Mouse (Mus musculus): ENCODE results near the gene Krtcap2. TPM values are rescaled to one million over a fixed set of nuclear protein-coding genes. Genes with fewer than 3 reads are reported as not detected.

The Krtcap2 gene
- polyA plus RNA-seq, 1 experiment from 2014 or later, result 294 TPM

DNA sequence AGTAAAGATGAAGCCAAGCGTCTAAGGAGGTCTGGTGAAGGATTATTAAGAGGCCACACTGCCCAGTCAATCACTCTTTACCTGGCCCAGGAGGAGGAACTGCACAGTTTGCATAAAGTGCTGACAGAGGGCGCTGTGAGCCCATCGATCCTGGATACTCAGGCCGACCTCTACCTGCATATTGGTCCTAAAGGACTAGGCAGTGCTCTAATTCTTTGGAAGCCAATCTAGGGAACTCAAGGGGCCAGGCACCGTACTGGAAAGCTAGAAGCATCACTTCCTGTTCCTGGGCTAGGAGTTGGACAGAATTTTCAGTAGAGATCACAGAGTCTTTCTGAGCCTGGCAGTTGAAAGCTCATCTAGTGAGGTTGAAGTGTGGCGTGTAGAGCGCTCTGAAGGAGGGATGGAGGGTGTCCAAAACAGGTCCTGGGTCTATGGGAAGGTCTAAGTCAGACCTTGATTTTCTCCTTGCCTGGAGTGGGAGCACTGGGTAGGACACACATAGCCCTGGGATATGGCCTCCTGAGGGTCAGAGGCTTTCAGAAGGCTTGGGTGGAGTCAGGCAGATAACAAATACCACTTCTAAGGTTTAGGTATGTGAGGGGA, 4.8 kb downstream of the Krtcap2 start:
- H3K27ac ChIP-seq (replicated peaks), result 0 out of 2 replicates have a peak overlapping the region, but pooled peaks have one; percentile 7
- no peaks in the 10 kb centered on the region for H3K27me3 ChIP-seq
- H3K4me1 ChIP-seq, result peaks cover 34% of the 10 kb centered on the region
- H3K4me3 ChIP-seq (replicated peaks), result no peak overlapping the region
- no peak overlapping the region for H3K9ac ChIP-seq
- H3K36me3 ChIP-seq, result peaks cover 7% of the 10 kb centered on the region
- H3K9me3 ChIP-seq (replicated peaks), result no peaks in the 10 kb centered on the region
- H3K4me2 ChIP-seq (replicated peaks), result no peak overlapping the region
- no peak for ATAC-seq (ENCODE audit: insufficient number of reproducible peaks, low FRiP score, low TSS enrichment, low read depth)
- 13% methylated on average over 7 of the region's 7 CpGs for WGBS

DNA sequence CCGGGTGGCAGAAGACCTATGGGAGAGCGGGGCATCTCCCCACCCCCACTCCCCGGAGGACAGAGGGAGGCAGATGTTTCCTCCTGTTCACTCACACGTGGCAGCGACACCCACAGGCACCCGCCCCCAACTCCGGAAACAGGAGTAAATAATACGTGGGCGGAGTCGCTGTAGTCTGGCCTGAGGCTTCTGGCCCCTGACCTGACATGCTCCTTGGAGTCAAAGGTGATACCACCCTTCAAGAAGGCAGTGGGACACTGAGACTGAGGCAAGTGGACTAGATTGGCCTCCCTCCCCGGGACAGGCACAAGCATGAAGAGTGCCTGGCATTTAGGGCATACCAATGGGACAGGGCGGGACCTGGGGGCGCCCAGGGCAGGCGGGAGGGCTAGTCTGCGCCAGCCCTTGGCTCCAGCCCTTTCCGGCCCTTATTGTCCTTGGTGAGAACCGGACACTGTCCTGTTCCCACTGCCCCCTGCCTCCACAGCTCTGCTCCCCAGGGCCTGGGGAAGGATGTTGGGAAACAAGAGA, 5.7 kb downstream of the Krtcap2 start:
- Histone ChIP-seq H3K27me3 (no peaks in the 10 kb centered on the region), H3K9me3 (replicated peaks) (no peaks in the 10 kb centered on the region), H3K9ac (no peak overlapping the region), H3K36me3 (peaks cover 7% of the 10 kb centered on the region), H3K4me1 (peaks cover 28% of the 10 kb centered on the region), H3K4me2 (replicated peaks) (peak overlapping the region; percentile 33), H3K4me3 (replicated peaks) (no peak overlapping the region), H3K27ac (replicated peaks) (no peak overlapping the region)
- WGBS, result 3% methylated on average over 17 of the region's 17 CpGs
- ATAC-seq (ENCODE audit: insufficient number of reproducible peaks, low FRiP score, low TSS enrichment, low read depth), result no peak

DNA sequence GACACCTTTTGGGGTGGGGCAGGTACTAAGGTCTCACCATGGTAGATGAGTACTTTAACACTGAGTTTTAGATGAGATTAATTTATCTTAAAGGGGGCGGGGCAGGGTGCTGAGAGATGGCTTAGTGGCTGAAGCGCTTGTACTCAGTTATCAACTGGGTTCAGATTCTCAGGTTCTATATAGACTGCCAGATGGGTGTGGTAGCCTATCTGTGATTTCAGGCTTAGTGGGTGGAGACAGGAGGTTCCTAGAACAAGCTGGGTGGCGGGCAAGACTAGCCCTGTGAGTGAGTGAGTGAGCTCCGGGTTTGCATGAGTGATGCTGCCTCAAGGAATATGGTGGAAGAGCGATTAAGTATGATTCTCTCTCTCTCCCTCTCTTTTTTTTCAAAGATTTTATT, 9.2 kb downstream of the Krtcap2 start:
- H3K4me1 ChIP-seq, result peaks cover 25% of the 10 kb centered on the region
- no peak overlapping the region for H3K9ac ChIP-seq
- no peak overlapping the region for H3K4me3 ChIP-seq (replicated peaks)
- no peak overlapping the region for H3K27ac ChIP-seq (replicated peaks)
- 80% methylated on average over 5 of the region's 5 CpGs for WGBS
- H3K27me3 ChIP-seq, result no peaks in the 10 kb centered on the region
- ATAC-seq (ENCODE audit: insufficient number of reproducible peaks, low FRiP score, low TSS enrichment, low read depth), result no peak
- H3K36me3 ChIP-seq, result no peaks in the 10 kb centered on the region
- no peaks in the 10 kb centered on the region for H3K9me3 ChIP-seq (replicated peaks)
- no peak overlapping the region for H3K4me2 ChIP-seq (replicated peaks)

DNA sequence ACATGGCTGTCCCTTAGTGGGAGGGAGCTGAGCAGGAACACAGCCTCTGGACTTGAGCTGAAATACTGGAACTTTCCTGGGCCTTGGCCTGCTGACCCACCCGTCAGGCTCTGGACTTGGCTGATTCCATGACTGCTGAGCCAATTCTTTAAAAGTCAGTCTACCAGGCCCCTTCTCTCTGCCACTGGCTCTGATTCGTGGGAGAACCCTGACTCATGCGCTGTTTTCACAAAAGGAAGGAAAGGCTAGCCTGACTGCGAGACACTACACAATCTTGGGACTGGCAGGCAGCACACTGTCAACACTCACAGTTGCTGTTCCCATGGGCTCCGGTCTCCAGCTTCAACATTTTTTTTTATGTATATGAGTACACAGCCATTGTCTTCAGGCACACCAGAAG, 10.4 kb downstream of the Krtcap2 start:
- Histone ChIP-seq H3K9me3 (replicated peaks) (no peaks in the 10 kb centered on the region), H3K9ac (no peak overlapping the region), H3K27me3 (no peaks in the 10 kb centered on the region), H3K4me1 (peaks cover 15% of the 10 kb centered on the region), H3K4me3 (replicated peaks) (no peak overlapping the region), H3K27ac (replicated peaks) (no peak overlapping the region), H3K36me3 (no peaks in the 10 kb centered on the region), H3K4me2 (replicated peaks) (no peak overlapping the region)
- WGBS, result 77% methylated on average over 5 of the region's 5 CpGs
- ATAC-seq (ENCODE audit: insufficient number of reproducible peaks, low FRiP score, low TSS enrichment, low read depth), result no peak

DNA sequence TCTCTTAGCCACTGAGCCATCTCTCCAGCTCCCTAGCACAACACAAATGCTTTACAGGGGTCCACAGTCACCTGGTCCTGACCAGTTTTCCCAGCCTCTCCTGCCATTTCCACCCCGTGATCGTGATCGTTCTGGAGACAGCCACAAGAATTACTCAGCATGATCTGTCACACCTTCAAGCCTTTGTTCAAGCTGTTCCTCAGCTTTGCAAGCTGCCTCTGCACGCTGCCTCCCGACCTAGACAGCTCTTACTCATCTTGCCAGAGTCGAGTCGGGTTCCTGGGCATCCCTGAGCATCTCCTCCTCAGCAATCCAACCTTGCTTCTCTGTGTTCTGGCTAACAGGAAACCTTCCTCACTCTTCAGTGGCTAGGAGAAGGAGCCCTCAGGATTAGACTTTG, 13.3 kb downstream of the Krtcap2 start, which contains the start of gene Dpm3:
Gene Dpm3 (plus strand): TSS at position 283 of the 400 bp plus-strand sequence.
- H3K4me1 ChIP-seq, result peaks cover 10% of the 10 kb centered on the region; the same call in 1 of the 2 replicates
- WGBS, result 55% methylated on average over 7 of the region's 7 CpGs
- H3K27me3 ChIP-seq, result no peaks in the 10 kb centered on the region
- no peak within 1 kb of the TSS for H3K27ac ChIP-seq (replicated peaks)
- no peak within 1 kb of the TSS for H3K9ac ChIP-seq
- no peak within 1 kb of the TSS for H3K4me2 ChIP-seq (replicated peaks)
- ATAC-seq (ENCODE audit: insufficient number of reproducible peaks, low FRiP score, low TSS enrichment, low read depth), result no peak
- no peak within 1 kb of the TSS for H3K4me3 ChIP-seq (replicated peaks)
- H3K9me3 ChIP-seq (replicated peaks), result no peaks in the 10 kb centered on the region
- H3K36me3 ChIP-seq, result no peaks in the 10 kb centered on the region

DNA sequence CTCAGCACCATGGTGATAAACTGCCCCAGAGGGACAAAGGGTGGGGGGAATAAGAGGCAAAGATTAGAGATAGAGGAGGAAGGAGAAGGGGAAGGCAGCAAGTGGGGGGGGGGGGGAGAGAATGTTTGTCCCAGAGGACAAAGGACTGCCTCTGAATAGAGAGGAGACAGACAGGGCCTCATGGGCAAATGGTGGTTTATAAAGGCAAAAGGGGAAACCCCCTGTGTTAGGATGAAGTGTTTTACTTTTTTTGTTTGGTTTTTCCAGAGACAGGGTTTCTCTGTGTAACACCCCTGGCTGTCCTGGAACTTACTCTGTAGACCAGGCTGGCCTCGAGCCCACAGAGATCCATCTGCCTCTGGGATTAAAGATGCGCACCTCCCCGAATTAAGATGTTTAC, 14.4 kb downstream of the Krtcap2 start:
- ATAC-seq (ENCODE audit: insufficient number of reproducible peaks, low FRiP score, low TSS enrichment, low read depth), result no peak
- Histone ChIP-seq H3K9me3 (replicated peaks) (no peaks in the 10 kb centered on the region), H3K4me1 (peaks cover 10% of the 10 kb centered on the region; the same call in 1 of the 2 replicates), H3K27me3 (no peaks in the 10 kb centered on the region), H3K4me2 (replicated peaks) (no peak overlapping the region), H3K9ac (no peak overlapping the region), H3K36me3 (no peaks in the 10 kb centered on the region), H3K27ac (replicated peaks) (no peak overlapping the region), H3K4me3 (replicated peaks) (no peak overlapping the region)
- 78% methylated on average over 3 of the region's 3 CpGs for WGBS

DNA sequence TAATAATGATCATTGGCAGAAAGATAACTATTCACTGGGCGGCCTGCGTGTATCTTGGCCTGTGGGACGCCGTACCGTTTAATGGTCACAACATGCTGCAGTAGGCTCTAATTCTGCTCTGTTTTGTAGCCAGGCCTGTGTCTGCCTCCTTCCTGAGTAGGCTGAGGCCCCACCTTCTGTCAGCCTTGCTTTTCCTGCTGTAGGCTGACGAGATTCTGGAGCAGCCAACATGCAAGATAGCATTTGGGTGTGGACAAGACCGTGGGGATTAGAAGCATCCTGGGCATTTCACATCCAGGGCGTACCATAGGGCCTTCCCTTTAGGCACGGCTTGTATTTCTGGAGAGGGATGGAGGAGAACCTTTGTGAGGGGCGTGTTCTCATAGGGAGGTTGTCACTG, 16.7 kb downstream of the Krtcap2 start:
- Histone ChIP-seq H3K9ac (0 out of 2 replicates have a peak overlapping the region, but pooled peaks have one; percentile 6), H3K9me3 (replicated peaks) (no peaks in the 10 kb centered on the region), H3K36me3 (no peaks in the 10 kb centered on the region), H3K27ac (replicated peaks) (0 out of 2 replicates have a peak overlapping the region, but pooled peaks have one; percentile 34), H3K4me3 (replicated peaks) (no peak overlapping the region), H3K27me3 (no peaks in the 10 kb centered on the region), H3K4me1 (peaks cover 21% of the 10 kb centered on the region), H3K4me2 (replicated peaks) (no peak overlapping the region)
- WGBS, result 65% methylated on average over 10 of the region's 10 CpGs
- no peak for ATAC-seq (ENCODE audit: insufficient number of reproducible peaks, low FRiP score, low TSS enrichment, low read depth)

DNA sequence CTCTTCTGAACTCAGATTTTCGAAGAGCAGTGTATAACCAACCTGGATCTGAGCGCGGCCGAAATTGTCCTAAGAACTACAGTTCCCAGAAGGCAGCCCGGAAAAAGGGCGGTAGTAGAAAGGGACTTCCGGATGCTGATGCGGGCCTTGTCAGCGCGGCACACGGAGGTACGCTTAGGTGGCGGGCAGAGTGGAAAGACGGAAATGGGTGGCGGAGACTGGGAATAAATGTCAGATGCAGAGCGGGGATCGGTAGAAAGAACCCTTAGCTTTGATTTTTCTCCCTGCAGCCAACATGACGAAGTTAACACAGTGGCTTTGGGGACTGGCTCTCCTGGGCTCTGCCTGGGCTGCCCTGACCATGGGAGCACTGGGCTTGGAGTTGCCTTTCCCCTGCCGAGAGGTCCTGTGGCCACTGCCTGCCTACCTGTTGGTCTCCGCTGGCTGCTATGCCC, 20.7 kb downstream of the Krtcap2 start:
- peak; percentile 85 for ATAC-seq (ENCODE audit: insufficient number of reproducible peaks, low FRiP score, low TSS enrichment, low read depth)
- Histone ChIP-seq H3K4me1 (peaks cover 48% of the 10 kb centered on the region), H3K9me3 (replicated peaks) (no peaks in the 10 kb centered on the region), H3K36me3 (0 out of 2 replicates have a peak, but pooled peaks cover 5% of the 10 kb centered on the region), H3K27ac (replicated peaks) (peak overlapping the region; percentile 78), H3K4me2 (replicated peaks) (peak overlapping the region; percentile 75), H3K4me3 (replicated peaks) (peak overlapping the region; percentile 76), H3K9ac (peak overlapping the region; percentile 76), H3K27me3 (no peaks in the 10 kb centered on the region)
- under 1% methylated on average over 20 of the region's 20 CpGs for WGBS

DNA sequence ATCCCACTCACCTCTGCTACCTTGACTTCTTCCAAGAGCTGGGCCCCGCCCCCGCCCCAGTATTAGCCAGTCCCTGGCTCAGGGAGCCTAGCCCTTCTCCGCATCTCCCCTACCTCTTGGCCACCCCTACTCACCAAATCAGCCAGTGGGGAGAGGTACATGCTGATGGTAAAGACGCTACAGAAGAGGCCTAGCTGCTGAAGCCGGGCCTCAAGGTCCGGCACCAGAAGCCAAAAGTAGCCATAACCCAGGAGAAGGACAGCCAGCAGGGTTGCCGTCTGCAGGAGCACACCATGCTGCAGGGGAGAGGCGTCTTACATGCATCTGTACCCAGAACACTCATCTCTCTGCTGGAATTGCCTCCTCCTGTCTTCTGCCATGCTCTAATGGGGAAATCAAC, 23.1 kb downstream of the Krtcap2 start:
- peaks cover 57% of the 10 kb centered on the region for H3K4me1 ChIP-seq
- ATAC-seq (ENCODE audit: insufficient number of reproducible peaks, low FRiP score, low TSS enrichment, low read depth), result no peak
- H3K27me3 ChIP-seq, result no peaks in the 10 kb centered on the region
- H3K4me3 ChIP-seq (replicated peaks), result no peak overlapping the region; the same call in 1 of the 2 replicates
- peaks cover 19% of the 10 kb centered on the region for H3K36me3 ChIP-seq
- peak overlapping the region; percentile 70 for H3K4me2 ChIP-seq (replicated peaks)
- WGBS, result 54% methylated on average over 8 of the region's 8 CpGs
- no peaks in the 10 kb centered on the region for H3K9me3 ChIP-seq (replicated peaks)
- no peak overlapping the region for H3K27ac ChIP-seq (replicated peaks)
- H3K9ac ChIP-seq, result no peak overlapping the region

DNA sequence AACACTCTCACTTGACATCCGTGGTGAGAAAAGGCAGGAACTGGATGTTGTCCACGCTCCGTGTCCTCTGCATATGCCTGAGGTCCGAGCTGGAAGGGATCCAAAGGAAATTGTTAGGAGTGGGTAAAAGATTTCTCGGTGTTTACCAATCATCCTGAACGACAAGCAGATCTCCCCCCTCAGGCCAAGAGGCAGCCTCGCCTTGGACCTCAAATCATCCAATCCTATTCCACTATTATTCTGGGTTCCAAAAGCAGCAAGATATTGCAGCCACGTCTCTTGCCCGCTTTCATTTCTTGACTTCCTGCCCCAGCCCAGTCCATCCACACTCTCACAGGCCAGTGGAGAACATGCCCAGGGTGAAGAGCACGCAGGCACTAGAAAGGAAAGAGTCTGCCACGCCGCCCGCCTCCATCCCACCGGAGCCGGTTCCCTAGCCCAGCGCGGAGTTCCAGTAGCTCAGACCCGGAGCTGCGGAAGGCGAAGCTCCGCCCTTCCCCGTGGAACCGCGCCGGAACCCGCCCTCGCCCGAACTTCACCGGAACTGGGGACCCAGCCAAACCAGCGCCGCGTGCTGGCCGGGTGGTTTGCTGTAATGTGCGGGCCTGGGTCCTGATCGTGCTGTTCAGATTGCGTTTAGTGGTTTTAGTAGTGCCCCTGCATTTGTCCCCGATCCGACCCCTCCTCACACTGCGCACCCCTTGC, 24.4 kb downstream of the Krtcap2 start, which contains the start of gene Slc50a1:
Gene Slc50a1 (minus strand): TSS at position 520 of the 705 bp plus-strand sequence.
- Histone ChIP-seq H3K4me3 (replicated peaks) (peak within 1 kb of the TSS; percentile 53), H3K4me1 (peaks cover 57% of the 10 kb centered on the region), H3K9me3 (replicated peaks) (no peaks in the 10 kb centered on the region), H3K27me3 (no peaks in the 10 kb centered on the region), H3K4me2 (replicated peaks) (peak within 1 kb of the TSS; percentile 70), H3K9ac (peak within 1 kb of the TSS; percentile 41), H3K36me3 (peaks cover 30% of the 10 kb centered on the region), H3K27ac (replicated peaks) (peak within 1 kb of the TSS; percentile 87)
- peak; percentile 76 for ATAC-seq (ENCODE audit: insufficient number of reproducible peaks, low FRiP score, low TSS enrichment, low read depth)
- WGBS, result 2% methylated on average over 38 of the region's 39 CpGs

DNA sequence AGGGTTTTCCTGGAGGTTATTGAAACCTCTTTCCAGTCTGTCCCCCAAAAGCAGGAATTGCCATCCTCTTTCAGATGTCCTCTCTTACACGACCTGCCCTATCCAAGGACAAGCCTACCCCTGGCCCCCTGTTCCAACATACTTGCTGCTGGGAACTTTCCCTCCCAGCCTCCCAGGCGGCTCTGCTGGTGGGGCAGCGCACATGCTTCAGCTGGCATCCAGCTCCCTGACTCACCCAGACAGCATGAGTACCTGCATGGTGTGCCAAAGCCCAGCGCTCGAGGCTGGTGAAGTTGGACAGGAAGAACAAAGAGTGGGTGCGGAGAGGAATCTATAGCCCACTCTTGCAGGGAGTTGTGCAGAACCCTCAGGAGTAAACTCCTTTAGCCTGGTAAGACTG, 25.1 kb downstream of the Krtcap2 start:
- Histone ChIP-seq H3K9ac (0 out of 2 replicates have a peak overlapping the region, but pooled peaks have one; percentile 41), H3K4me3 (replicated peaks) (peak overlapping the region; percentile 53), H3K4me2 (replicated peaks) (peak overlapping the region; percentile 70), H3K27ac (replicated peaks) (peak overlapping the region; percentile 87), H3K9me3 (replicated peaks) (no peaks in the 10 kb centered on the region), H3K36me3 (peaks cover 37% of the 10 kb centered on the region), H3K27me3 (no peaks in the 10 kb centered on the region), H3K4me1 (peaks cover 56% of the 10 kb centered on the region)
- ATAC-seq (ENCODE audit: insufficient number of reproducible peaks, low FRiP score, low TSS enrichment, low read depth), result no peak
- WGBS, result 46% methylated on average over 6 of the region's 6 CpGs
